Mouse (Mus musculus) heart, adult 10 weeks (tissue): ENCODE data around the gene Ciart. TPM values are rescaled to one million over a fixed set of nuclear protein-coding genes. Genes with fewer than 3 reads are reported as not detected.

Source experiments
- polyA plus RNA-seq: library from polyadenylated mRNA; stranded (reverse); fragments of 350-450 nt; fragmentation: Illumina TruSeq; extraction: RNeasy Lipid Tissue Mini Kit (QIAGEN cat#74804); gene quantifications from one replicate; pipeline ENCODE4 v1.2.3, GENCODE M21; 2014; ENCODE audit warnings: low read depth, low replicate concordance

Ciart gene
- 3.8 TPM for polyA plus RNA-seq

GRCm38 (mm10) chr3:95881979-95882815 lies at the start of gene Ciart:
Ciart (minus strand) TSS chr3:95882251.

GRCm38 (mm10) chr3:95928658-95929503 lies 46.8 kb upstream of the Ciart start, which contains the start of gene Anp32e:
Anp32e (plus strand) TSS chr3:95929246.

GRCm38 (mm10) chr3:95904568-95904967 lies 22.5 kb upstream of the Ciart start, which contains the start of gene Car14:
Car14 (minus strand) TSS chr3:95904691.

GRCm38 (mm10) chr3:95893606-95894316 lies 11.7 kb upstream of the Ciart start, which contains the start of gene Aph1a:
Aph1a (plus strand) TSS chr3:95893969.

GRCm38 (mm10) chr3:95891211-95892065 lies 9.4 kb upstream of the Ciart start, which contains the start of gene BC028528:
BC028528 (minus strand) TSS chr3:95892005.

GRCm38 (mm10) chr3:95871392-95871867 lies 10.6 kb downstream of the Ciart start, which contains the start of gene Mrps21:
Mrps21 (minus strand) TSS chr3:95871519.

GRCm38 (mm10) chr3:95855502-95856089 lies 26.5 kb downstream of the Ciart start, which contains the start of gene Prpf3:
Prpf3 (minus strand) TSS chr3:95855885.

Other genes with a start within 250 kb of the Ciart start
- 125 TPM for gene Mcl1, start 223.5 kb downstream of the Ciart start, polyA plus RNA-seq
- 41.3 TPM for gene Adamtsl4, start 194.3 kb downstream of the Ciart start, polyA plus RNA-seq
- 54.6 TPM for gene Ecm1, start 142.7 kb downstream of the Ciart start, polyA plus RNA-seq
- gene Tars2, start 122.0 kb downstream of the Ciart start, polyA plus RNA-seq = 42.7 TPM
- 17.4 TPM for gene Rprd2, start 63.4 kb downstream of the Ciart start, polyA plus RNA-seq
- 20.2 TPM for gene Prpf3, start 26.4 kb downstream of the Ciart start, polyA plus RNA-seq
- gene Mrps21, start 10.7 kb downstream of the Ciart start, polyA plus RNA-seq = 443 TPM
- gene BC028528, start 9.8 kb upstream of the Ciart start, polyA plus RNA-seq = 17.9 TPM
- gene Aph1a, start 11.7 kb upstream of the Ciart start, polyA plus RNA-seq = 82.4 TPM
- gene Car14, start 22.4 kb upstream of the Ciart start, polyA plus RNA-seq = 199 TPM
- 68.1 TPM for gene Anp32e, start 47.0 kb upstream of the Ciart start, polyA plus RNA-seq
- gene Plekho1, start 113.8 kb upstream of the Ciart start, polyA plus RNA-seq = 86.2 TPM
- gene Vps45, start 176.2 kb upstream of the Ciart start, polyA plus RNA-seq = 16.6 TPM
- 26.9 TPM for gene Otud7b, start 222.3 kb upstream of the Ciart start, polyA plus RNA-seq